ENCODE assay signal across 8 mouse cellular contexts in the genomic region with DNA sequence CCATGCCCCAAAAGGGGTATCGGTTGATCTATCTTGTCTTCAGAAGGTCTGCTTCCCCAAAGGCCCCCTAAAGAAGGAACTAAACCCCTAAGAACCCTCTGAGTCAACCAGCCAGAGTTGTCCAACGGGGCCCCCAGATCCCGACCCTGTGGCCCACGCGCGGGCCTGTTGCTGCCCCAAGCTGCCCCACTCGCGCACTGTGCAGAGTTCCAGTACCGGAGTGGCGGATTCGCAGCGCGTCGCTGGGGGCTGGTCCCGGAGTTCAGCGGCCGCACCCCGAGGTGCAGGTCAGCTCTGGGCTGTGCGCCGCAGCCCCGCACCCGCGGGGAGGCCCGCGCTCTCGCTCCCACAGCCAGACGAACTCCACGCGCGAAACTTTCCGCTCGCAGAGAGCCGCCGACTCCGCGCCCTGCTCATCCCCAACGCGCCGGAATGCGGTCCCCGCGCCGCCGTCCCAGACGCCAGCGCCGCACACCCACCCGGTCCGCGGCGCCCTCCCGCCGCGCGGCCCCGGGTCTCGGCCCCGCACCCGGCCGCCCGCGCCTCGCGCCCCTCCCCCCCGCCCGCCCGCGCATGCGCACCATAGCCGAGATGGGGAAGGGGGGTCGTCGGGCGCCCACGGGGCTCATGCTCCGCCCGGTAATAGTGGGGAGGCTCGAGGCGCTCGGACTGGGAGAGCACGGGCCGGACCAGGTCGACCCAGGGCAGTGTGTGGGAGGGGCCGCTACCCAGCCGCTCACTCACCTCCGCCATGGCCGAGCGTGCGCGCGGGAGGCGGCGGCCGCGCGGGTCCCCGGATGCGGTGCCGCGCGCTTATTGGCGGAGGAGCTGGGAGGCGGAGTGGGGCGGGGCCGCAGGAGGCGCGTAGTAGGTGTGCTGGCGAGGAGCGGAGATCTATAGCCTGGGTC. TPM values are rescaled to one million over a fixed set of nuclear protein-coding genes. Genes with fewer than 3 reads are reported as not detected.
DNase-seq lines count a peak whose midpoint lies in the region; ATAC-seq and TF ChIP-seq lines count a peak whose summit lies in the region.

TSS of gene Mier2 (minus strand) at position 870 of the 908 bp plus-strand sequence.

- ATAC-seq in embryonic facial prominence, embryonic 12.5 days (ENCODE audit: insufficient number of reproducible peaks, insufficient read depth, low FRiP score, low TSS enrichment), result peak; percentile 83
- ATAC-seq in limb, embryonic 15.5 days (ENCODE audit: insufficient number of reproducible peaks, low FRiP score, low TSS enrichment, low read depth), result peak; percentile 81
- ATAC-seq in midbrain, postnatal 0 days (ENCODE audit: low FRiP score), result peak; percentile 87

- H3K27me3 ChIP-seq in embryonic facial prominence, embryonic 12.5 days, result no peaks in the 10 kb centered on the region
- no peaks in the 10 kb centered on the region for H3K27me3 ChIP-seq in limb, embryonic 15.5 days
- no peaks in the 10 kb centered on the region for H3K27me3 ChIP-seq in midbrain, postnatal 0 days (ENCODE audit: insufficient read depth, low read length)

- peaks cover 27% of the 10 kb centered on the region for H3K4me1 ChIP-seq in embryonic facial prominence, embryonic 12.5 days
- peaks cover 31% of the 10 kb centered on the region for H3K4me1 ChIP-seq in limb, embryonic 15.5 days
- H3K4me1 ChIP-seq in midbrain, postnatal 0 days (ENCODE audit: insufficient read depth, low read length), result peaks cover 8% of the 10 kb centered on the region

- H3K4me2 ChIP-seq in embryonic facial prominence, embryonic 12.5 days (replicated peaks), result peak within 1 kb of the TSS; percentile 83
- H3K4me2 ChIP-seq in limb, embryonic 15.5 days, result peak within 1 kb of the TSS; percentile 79
- H3K4me2 ChIP-seq in midbrain, postnatal 0 days (ENCODE audit: low read depth, low read length, poor library complexity, severe bottlenecking), result peak within 1 kb of the TSS; percentile 87

- no peaks in the 10 kb centered on the region for H3K9me3 ChIP-seq in embryonic facial prominence, embryonic 12.5 days
- no peaks in the 10 kb centered on the region for H3K9me3 ChIP-seq in limb, embryonic 15.5 days
- H3K9me3 ChIP-seq in midbrain, postnatal 0 days (ENCODE audit: low read length), result no peaks in the 10 kb centered on the region

- under 1% methylated on average over 90 of the region's 108 CpGs for WGBS in embryonic facial prominence, embryonic 12.5 days
- WGBS in limb, embryonic 15.5 days, result under 1% methylated on average over 74 of the region's 108 CpGs
- WGBS in midbrain, postnatal 0 days, result 1% methylated on average over 59 of the region's 108 CpGs

- peaks cover 12% of the 10 kb centered on the region for H3K36me3 ChIP-seq in embryonic facial prominence, embryonic 12.5 days
- peaks cover 11% of the 10 kb centered on the region for H3K36me3 ChIP-seq in limb, embryonic 15.5 days
- peaks cover 7% of the 10 kb centered on the region for H3K36me3 ChIP-seq in midbrain, postnatal 0 days (ENCODE audit: insufficient read depth, low read length)

- H3K27ac ChIP-seq in embryonic facial prominence, embryonic 12.5 days, result peak within 1 kb of the TSS; percentile 72
- H3K27ac ChIP-seq in limb, embryonic 15.5 days, result peak within 1 kb of the TSS; percentile 75
- no peak within 1 kb of the TSS; the same call in 1 of the 2 replicates for H3K27ac ChIP-seq in midbrain, postnatal 0 days (ENCODE audit: low read depth, low read length)

- peak within 1 kb of the TSS; percentile 98 for H3K9ac ChIP-seq in embryonic facial prominence, embryonic 12.5 days
- H3K9ac ChIP-seq in limb, embryonic 15.5 days, result peak within 1 kb of the TSS; percentile 90
- H3K9ac ChIP-seq in midbrain, postnatal 0 days (replicated peaks; ENCODE audit: low read length, poor library complexity, severe bottlenecking), result peak within 1 kb of the TSS; percentile 75

- peak; percentile 83 for DNase-seq in layer of hippocampus, adult 11-12 months (ENCODE audit: low spot score)
- no peak for DNase-seq in layer of hippocampus, adult 9-10 months (ENCODE audit: low spot score)
- DNase-seq in heart, adult 8-10 months (ENCODE audit: low spot score), result peak; percentile 53
- DNase-seq in kidney, adult 9 months, result peak; percentile 75
- peak; percentile 78 for DNase-seq in midbrain, postnatal 0 days (ENCODE audit: low spot score)
- DNase-seq in spleen, postnatal 14 days (ENCODE audit: low spot score in 2 of 2), result peak; percentile 47 to 62

- H3K4me3 ChIP-seq in embryonic facial prominence, embryonic 12.5 days, result peak within 1 kb of the TSS; percentile 97
- H3K4me3 ChIP-seq in limb, embryonic 15.5 days, result peak within 1 kb of the TSS; percentile 94
- peak within 1 kb of the TSS; percentile 87 for H3K4me3 ChIP-seq in midbrain, postnatal 0 days (ENCODE audit: low read depth, low read length)

- no peak for TF ChIP-seq CTCF in midbrain, postnatal 0 days (IDR thresholded peaks at IDR 0.05)

RNA-seq across cellular contexts. Expression of gene Mier2, which starts in this region (rescaled TPM):
- 77.4 and 82.6 TPM in 2 replicates for polyA plus RNA-seq in embryonic facial prominence, embryonic 12.5 days (2016; fragmentation: Nextera tagmentation; extraction: Ambion mirVana)
- 10 to 100 TPM; 10.6 to 17.6 (median 15.3) TPM for total RNA-seq in heart, adult 8-10 months (2022)
- polyA plus RNA-seq in limb, embryonic 15.5 days (2015; fragmentation: Nextera tagmentation; extraction: Ambion mirVana), result 65.5 and 66.4 TPM in 2 replicates
- 95.6 and 98.8 TPM in 2 replicates for total RNA-seq in midbrain, postnatal 0 days (2014; rRNA removed)
- polyA plus RNA-seq in midbrain, postnatal 0 days (2015; fragmentation: Nextera tagmentation; extraction: Ambion mirVana), result 43.3 and 46.6 TPM in 2 replicates
